Mouse (Mus musculus) liver, adult 2 months (tissue): Measurements from ENCODE around the gene Zfp113. TPM values are rescaled to one million over a fixed set of nuclear protein-coding genes. Genes with fewer than 3 reads are reported as not detected.
A peak's percentile ranks its signal among the peaks of the same experiment; 100 is the strongest.

Experiments used
- DNase-seq: peaks from one replicate; pipeline ENCODE4 v3.0.0-alpha.2; 2011; ENCODE audit warnings: low read depth, low spot score; ENCODE audit errors: extremely low read depth
- H3K27ac ChIP-seq: fragments of 200-500 bp; replicated peaks from 2 replicates; pipeline ENCODE4 v1.5.1; 2012; ENCODE audit warnings: low read depth, mild to moderate bottlenecking, control low read depth, inconsistent platforms, low read length; ENCODE audit not compliant: insufficient read depth
- H3K27me3 ChIP-seq: fragments of 200-500 bp; 2 replicates; pipeline ENCODE4 v1.6.1; 2012; ENCODE audit warnings: mild to moderate bottlenecking, moderate library complexity, low read length, inconsistent platforms; ENCODE audit not compliant: control insufficient read depth, insufficient read depth
- H3K36me3 ChIP-seq: fragments of 200-500 bp; 2 replicates; pipeline ENCODE4 v1.6.1; 2012; ENCODE audit warnings: low read length, inconsistent platforms; ENCODE audit not compliant: control insufficient read depth, insufficient read depth
- H3K4me1 ChIP-seq: fragments of 200-500 bp; 2 replicates; pipeline ENCODE4 v1.6.1; 2011; ENCODE audit warnings: low read length; ENCODE audit not compliant: control insufficient read depth, insufficient read depth
- H3K4me3 ChIP-seq: fragments of 200-500 bp; 2 replicates; pipeline ENCODE4 v1.5.1; 2011; ENCODE audit warnings: low read depth, mild to moderate bottlenecking, control low read depth, low read length, moderate library complexity; ENCODE audit not compliant: insufficient read depth
- H3K79me2 ChIP-seq: fragments of 200-500 bp; 2 replicates; pipeline ENCODE4 v1.6.1; 2012; ENCODE audit warnings: inconsistent platforms, mild to moderate bottlenecking, low read length, moderate library complexity; ENCODE audit not compliant: control insufficient read depth, insufficient read depth
- H3K9ac ChIP-seq: fragments of 200-500 bp; 2 replicates; pipeline ENCODE4 v1.6.1; 2012; ENCODE audit warnings: low read depth, mild to moderate bottlenecking, control low read depth, inconsistent platforms, low read length
- CTCF ChIP-seq: fragments of 200-500 bp; IDR thresholded peaks from 2 replicates; pipeline ENCODE4 v1.5.1; 2011; ENCODE audit warnings: low read depth, low read length, control low read depth
- POLR2A ChIP-seq: fragments of 200-500 bp; IDR thresholded peaks from 2 replicates; pipeline ENCODE4 v1.6.1; 2011; ENCODE audit warnings: low read length, control low read depth; ENCODE audit not compliant: insufficient read depth; ENCODE audit errors: extremely low read depth
- WGBS: fragments of 180-500 bp; shearing (Covaris S2); methylation state at CpG from one replicate; pipeline ENCODE4 v1.1.7; 2018; 5-methylcytosine and 5-hydroxymethylcytosine counted together
- polyA plus RNA-seq: library from polyadenylated mRNA; depleted of rRNA; stranded (reverse); fragments of >200 nt; gene quantifications from 2 replicates; pipeline ENCODE4 v1.2.3, GENCODE M21; 2012; rRNA removed
- total RNA-seq: library from RNA; depleted of rRNA; stranded (reverse); fragments of >200 nt; gene quantifications from 2 replicates; pipeline ENCODE4 v1.2.3, GENCODE M21; 2014; rRNA removed

Zfp113 gene
- 3.5 and 3.8 TPM in 2 replicates for total RNA-seq
- polyA plus RNA-seq, result 3.6 and 4.2 TPM in 2 replicates

- Histone ChIP-seq H3K4me1 (peaks cover 9% of the 10 kb centered on the region), H3K4me3 (peak within 1 kb of the TSS; percentile 81), H3K9ac (peak within 1 kb of the TSS; percentile 89), H3K27me3 (no peaks in the 10 kb centered on the region), H3K27ac (peak within 1 kb of the TSS; percentile 82), H3K36me3 (peaks cover 17% of the 10 kb centered on the region), H3K79me2 (no peaks in the 10 kb centered on the region)
- TF ChIP-seq POLR2A (peak; percentile 73; the same call in 1 of the 2 replicates), CTCF (peak; percentile 95)
- DNase-seq, result peak; percentile 95
- WGBS, result under 1% methylated on average over 31 of the region's 31 CpGs
These were observed at the start of gene Zfp113 for GRCm38 (mm10) chr5:138155443-138155976. Gene Zfp113 (minus strand): TSS chr5:138155744.

- no peaks in the 10 kb centered on the region for H3K4me1 ChIP-seq
- WGBS, result 92% methylated on average over 3 of the region's 3 CpGs
- no peak overlapping the region for H3K9ac ChIP-seq
- no peaks in the 10 kb centered on the region for H3K79me2 ChIP-seq
- no peak for DNase-seq
- no peak overlapping the region for H3K4me3 ChIP-seq
- H3K36me3 ChIP-seq, result no peaks in the 10 kb centered on the region
- no peak overlapping the region for H3K27ac ChIP-seq
- no peaks in the 10 kb centered on the region for H3K27me3 ChIP-seq
- TF ChIP-seq POLR2A (no peak), CTCF (no peak)
These were observed 46.5 kb upstream of the Zfp113 start for GRCm38 (mm10) chr5:138202086-138202485.

GRCm38 (mm10) chr5:138199576-138199975 lies 44.0 kb upstream of the Zfp113 start:
- DNase-seq, result peak; percentile 39
- TF ChIP-seq POLR2A, result no peak
- TF ChIP-seq CTCF, result peak; percentile 28; the same call in 1 of the 2 replicates

GRCm38 (mm10) chr5:138195463-138195862 lies 39.9 kb upstream of the Zfp113 start:
- H3K36me3 ChIP-seq, result no peaks in the 10 kb centered on the region
- no peaks in the 10 kb centered on the region for H3K27me3 ChIP-seq
- no peak overlapping the region for H3K4me3 ChIP-seq
- no peaks in the 10 kb centered on the region for H3K79me2 ChIP-seq
- peaks cover 7% of the 10 kb centered on the region; the same call in 1 of the 2 replicates for H3K4me1 ChIP-seq
- no peak overlapping the region for H3K9ac ChIP-seq
- TF ChIP-seq POLR2A (no peak), CTCF (no peak)
- 79% methylated on average over 7 of the region's 7 CpGs for WGBS
- H3K27ac ChIP-seq, result no peak overlapping the region
- DNase-seq, result no peak

More at GRCm38 (mm10) chr5:138199576-138199975, 44.0 kb upstream of the Zfp113 start:
- H3K79me2 ChIP-seq, result no peaks in the 10 kb centered on the region
- WGBS, result 4% methylated on average over 1 of the region's 1 CpGs
- H3K9ac ChIP-seq, result no peak overlapping the region
- H3K4me1 ChIP-seq, result peaks cover 5% of the 10 kb centered on the region; the same call in 1 of the 2 replicates
- no peak overlapping the region for H3K4me3 ChIP-seq
- no peaks in the 10 kb centered on the region for H3K36me3 ChIP-seq
- H3K27ac ChIP-seq, result no peak overlapping the region
- no peaks in the 10 kb centered on the region for H3K27me3 ChIP-seq

- Histone ChIP-seq H3K4me1 (peaks cover 7% of the 10 kb centered on the region; the same call in 1 of the 2 replicates), H3K36me3 (no peaks in the 10 kb centered on the region), H3K79me2 (no peaks in the 10 kb centered on the region), H3K27ac (peak overlapping the region; percentile 39; the same call in 1 of the 2 replicates), H3K9ac (peak overlapping the region; percentile 76), H3K27me3 (no peaks in the 10 kb centered on the region), H3K4me3 (peak overlapping the region; percentile 59)
- DNase-seq, result no peak
- WGBS, result 23% methylated on average over 29 of the region's 29 CpGs
- TF ChIP-seq CTCF (no peak), POLR2A (no peak)
These were observed 39.3 kb upstream of the Zfp113 start for GRCm38 (mm10) chr5:138194755-138195345.
